Mouse (Mus musculus) frontal cortex, adult 2 months (tissue): Measurements from ENCODE around the gene Ick. TPM values are rescaled to one million over a fixed set of nuclear protein-coding genes. Genes with fewer than 3 reads are reported as not detected.
A peak's percentile ranks its signal among the peaks of the same experiment; 100 is the strongest.
"Not testable (repeated sequence)": the region's sequence is repeated elsewhere in the genome, so short reads cannot be mapped to it uniquely, and the experiment has no call there.

Experiments used
- DNase-seq, 2 experiments: peaks; one replicate each; pipeline ENCODE4 v3.0.0; 2022; ENCODE audit warnings: low spot score in 1 of 2; ENCODE audit errors: extremely low spot score in 1 of 2
- polyA plus RNA-seq: library from polyadenylated mRNA; depleted of rRNA; stranded (reverse); fragments of >200 nt; gene quantifications from 2 replicates; pipeline ENCODE4 v1.2.3, GENCODE M21; 2012; rRNA removed

Ick gene
- 15.6 and 16.2 TPM in 2 replicates for polyA plus RNA-seq

GRCm38 (mm10) chr9:78108796-78109239 is at the start of gene Ick, which contains the start of gene Fbxo9:
TSS of gene Ick (plus strand) at chr9:78109192.
TSS of gene Fbxo9 (minus strand) at chr9:78109065.
- DNase-seq: peak; percentile 92 to 96

- no peak for DNase-seq
Observed at GRCm38 (mm10) chr9:78059525-78060120, 49.4 kb upstream of the Ick start.

GRCm38 (mm10) chr9:78062392-78062791 is 46.6 kb upstream of the Ick start:
- no peak for DNase-seq

- DNase-seq: no peak
Observed at GRCm38 (mm10) chr9:78064121-78064520, 44.9 kb upstream of the Ick start.

GRCm38 (mm10) chr9:78070496-78070895 is 38.5 kb upstream of the Ick start:
- no peak for DNase-seq

GRCm38 (mm10) chr9:78071626-78072025 is 37.4 kb upstream of the Ick start:
- no peak for DNase-seq

- DNase-seq: not testable (repeated sequence)
Observed at GRCm38 (mm10) chr9:78073291-78073690, 35.7 kb upstream of the Ick start.

- no peak for DNase-seq
Observed at GRCm38 (mm10) chr9:78073713-78074340, 35.2 kb upstream of the Ick start.

- no peak for DNase-seq
Observed at GRCm38 (mm10) chr9:78075256-78075655, 33.7 kb upstream of the Ick start.

GRCm38 (mm10) chr9:78078240-78078639 is 30.8 kb upstream of the Ick start:
- peak in 1 of 2 experiments; percentile 31 for DNase-seq

- DNase-seq: no peak
Observed at GRCm38 (mm10) chr9:78081835-78082234, 27.2 kb upstream of the Ick start.

GRCm38 (mm10) chr9:78084341-78084740 is 24.7 kb upstream of the Ick start:
- DNase-seq: no peak

- DNase-seq: no peak
Observed at GRCm38 (mm10) chr9:78085722-78086287, 23.2 kb upstream of the Ick start.

GRCm38 (mm10) chr9:78087751-78088150 is 21.2 kb upstream of the Ick start:
- no peak for DNase-seq

- no peak for DNase-seq
Observed at GRCm38 (mm10) chr9:78088521-78088920, 20.5 kb upstream of the Ick start.

GRCm38 (mm10) chr9:78088971-78089370 is 20.0 kb upstream of the Ick start:
- DNase-seq: no peak

GRCm38 (mm10) chr9:78089906-78090305 is 19.1 kb upstream of the Ick start:
- no peak for DNase-seq

- DNase-seq: no peak
Observed at GRCm38 (mm10) chr9:78090596-78090995, 18.4 kb upstream of the Ick start.

GRCm38 (mm10) chr9:78095686-78096085 is 13.3 kb upstream of the Ick start:
- DNase-seq: no peak

GRCm38 (mm10) chr9:78096376-78096775 is 12.6 kb upstream of the Ick start:
- DNase-seq: no peak

GRCm38 (mm10) chr9:78100956-78101355 is 8.0 kb upstream of the Ick start:
- DNase-seq: no peak

- DNase-seq: no peak
Observed at GRCm38 (mm10) chr9:78101431-78101830, 7.6 kb upstream of the Ick start.
